In the genomic region with DNA sequence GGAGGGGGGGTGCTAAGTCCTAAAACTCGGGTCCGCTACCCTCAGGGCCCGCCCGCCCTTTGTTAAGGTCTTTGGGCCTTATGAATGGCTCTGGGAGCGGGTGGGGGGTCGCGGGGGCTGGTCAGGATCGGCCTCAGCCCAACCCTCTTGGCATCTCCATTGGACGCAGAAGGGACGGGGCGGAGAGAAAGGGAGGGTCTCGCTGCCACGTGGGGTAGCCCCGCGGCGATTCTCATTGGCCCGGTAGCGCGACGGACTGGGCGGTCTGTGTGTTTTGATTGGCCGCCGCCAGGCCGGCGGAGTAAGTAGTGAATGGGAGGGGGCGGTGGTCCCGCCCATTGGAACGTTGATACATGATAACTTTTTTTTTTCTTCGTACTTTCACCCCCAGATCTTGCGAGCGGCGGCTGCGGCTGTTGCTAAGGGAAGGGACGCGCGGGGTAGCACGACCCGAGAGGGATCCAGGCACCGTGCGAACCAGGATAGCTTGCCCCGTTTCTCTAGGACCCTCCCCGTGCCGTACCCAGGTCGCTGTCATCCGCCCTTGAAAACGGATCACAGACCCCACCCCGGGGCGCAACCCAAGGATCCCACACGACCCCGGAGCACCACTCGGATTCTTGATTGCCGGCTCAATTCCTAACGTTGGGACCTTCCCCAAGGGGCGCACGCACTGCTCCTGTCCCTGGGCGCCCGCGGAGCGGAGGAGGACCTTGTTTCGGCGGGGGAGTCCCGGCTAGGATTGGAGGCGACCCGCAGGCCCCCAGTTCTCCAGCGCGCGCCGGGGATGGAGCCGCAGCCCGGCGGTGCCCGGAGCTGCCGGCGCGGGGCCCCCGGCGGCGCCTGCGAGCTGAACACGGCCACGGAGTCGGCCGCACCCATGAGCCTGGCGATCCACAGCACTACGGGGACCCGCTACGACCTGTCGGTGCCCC, we compare ENCODE assay signal across 8 mouse cellular contexts. TPM values are rescaled to one million over a fixed set of nuclear protein-coding genes. Genes with fewer than 3 reads are reported as not detected.
DNase-seq lines count a peak whose midpoint lies in the region; ATAC-seq and TF ChIP-seq lines count a peak whose summit lies in the region.

No protein-coding gene starts in this region.

- WGBS in embryonic facial prominence, embryonic 13.5 days: under 1% methylated on average over 87 of the region's 88 CpGs
- WGBS in heart, adult 2 months: under 1% methylated on average over 87 of the region's 88 CpGs
- WGBS in limb, embryonic 13.5 days: under 1% methylated on average over 79 of the region's 88 CpGs
- WGBS in midbrain, embryonic 15.5 days: under 1% methylated on average over 81 of the region's 88 CpGs

- peaks cover 4% of the 10 kb centered on the region for H3K79me2 ChIP-seq in heart, adult 2 months (replicated peaks; ENCODE audit: control insufficient read depth, insufficient read depth, low read length)

- H3K4me1 ChIP-seq in embryonic facial prominence, embryonic 13.5 days: peaks cover 61% of the 10 kb centered on the region
- H3K4me1 ChIP-seq in heart, adult 2 months (ENCODE audit: control insufficient read depth, insufficient read depth, low read length): peaks cover 22% of the 10 kb centered on the region
- peaks cover 63% of the 10 kb centered on the region for H3K4me1 ChIP-seq in limb, embryonic 13.5 days
- H3K4me1 ChIP-seq in midbrain, embryonic 15.5 days: peaks cover 52% of the 10 kb centered on the region

- peak; percentile 51 for TF ChIP-seq EP300 in heart, adult 2 months (IDR thresholded peaks at IDR 0.05; ENCODE audit: insufficient read depth, low read depth, low read length)

- H3K36me3 ChIP-seq in embryonic facial prominence, embryonic 13.5 days: peaks cover 66% of the 10 kb centered on the region
- H3K36me3 ChIP-seq in heart, adult 2 months (ENCODE audit: control insufficient read depth, insufficient read depth, low read length): peaks cover 15% of the 10 kb centered on the region
- peaks cover 65% of the 10 kb centered on the region for H3K36me3 ChIP-seq in limb, embryonic 13.5 days
- peaks cover 16% of the 10 kb centered on the region for H3K36me3 ChIP-seq in midbrain, embryonic 15.5 days (replicated peaks)

- H3K27ac ChIP-seq in embryonic facial prominence, embryonic 13.5 days: peak overlapping the region; percentile 100
- H3K27ac ChIP-seq in heart, adult 2 months: peak overlapping the region; percentile 93
- peak overlapping the region; percentile 100 for H3K27ac ChIP-seq in limb, embryonic 13.5 days
- H3K27ac ChIP-seq in midbrain, embryonic 15.5 days: peak overlapping the region; percentile 100

- no peaks in the 10 kb centered on the region for H3K27me3 ChIP-seq in embryonic facial prominence, embryonic 13.5 days
- no peaks in the 10 kb centered on the region for H3K27me3 ChIP-seq in heart, adult 2 months (ENCODE audit: control insufficient read depth, insufficient read depth, low read length)
- no peaks in the 10 kb centered on the region for H3K27me3 ChIP-seq in limb, embryonic 13.5 days
- H3K27me3 ChIP-seq in midbrain, embryonic 15.5 days (replicated peaks): no peaks in the 10 kb centered on the region

- peak; percentile 83 for TF ChIP-seq POLR2A in heart, adult 2 months (IDR thresholded peaks at IDR 0.05; ENCODE audit: insufficient read depth, low read depth, low read length)

- H3K9me3 ChIP-seq in embryonic facial prominence, embryonic 13.5 days: no peaks in the 10 kb centered on the region
- no peaks in the 10 kb centered on the region for H3K9me3 ChIP-seq in limb, embryonic 13.5 days
- H3K9me3 ChIP-seq in midbrain, embryonic 15.5 days: no peaks in the 10 kb centered on the region

- peak overlapping the region; percentile 96 for H3K9ac ChIP-seq in embryonic facial prominence, embryonic 13.5 days
- peak overlapping the region; percentile 95 for H3K9ac ChIP-seq in heart, adult 2 months (ENCODE audit: low read depth, low read length)
- H3K9ac ChIP-seq in limb, embryonic 13.5 days: peak overlapping the region; percentile 100
- H3K9ac ChIP-seq in midbrain, embryonic 15.5 days: peak overlapping the region; percentile 99

- intact Hi-C loops in heart, adult 2 months (cut with DNase I): loop anchor here (1.0 kb wide), 1 partner anchor 9 kb away; no protein-coding TSS in a partner anchor

- TF ChIP-seq CTCF in heart, adult 2 months (IDR thresholded peaks at IDR 0.05): no peak

- peak overlapping the region; percentile 97 for H3K4me3 ChIP-seq in embryonic facial prominence, embryonic 13.5 days
- peak overlapping the region; percentile 66 for H3K4me3 ChIP-seq in heart, adult 2 months
- H3K4me3 ChIP-seq in limb, embryonic 13.5 days: peak overlapping the region; percentile 98
- peak overlapping the region; percentile 94 for H3K4me3 ChIP-seq in midbrain, embryonic 15.5 days

- peak overlapping the region; percentile 98 for H3K4me2 ChIP-seq in embryonic facial prominence, embryonic 13.5 days
- H3K4me2 ChIP-seq in limb, embryonic 13.5 days (replicated peaks): peak overlapping the region; percentile 93
- H3K4me2 ChIP-seq in midbrain, embryonic 15.5 days: peak overlapping the region; percentile 67

- peak; percentile 99 for DNase-seq in 416B (ENCODE audit: low read depth)
- peak; percentile 90 to 94 for DNase-seq in adrenal gland, postnatal 4 days (ENCODE audit: low spot score in 2 of 2)
- peak; percentile 94 to 98 for DNase-seq in heart, adult 2 months
- DNase-seq in kidney, adult 8-10 months: peak; percentile 98 to 99
- DNase-seq in spleen, adult 18-20 months: peak; percentile 90 to 97

- peak; percentile 70 for ATAC-seq in embryonic facial prominence, embryonic 13.5 days (ENCODE audit: insufficient number of reproducible peaks, insufficient read depth, low FRiP score, low TSS enrichment, low read depth)
- ATAC-seq in limb, embryonic 13.5 days (ENCODE audit: low FRiP score, low read depth): peak; percentile 85
- peak; percentile 89 for ATAC-seq in midbrain, embryonic 15.5 days (replicated peaks)

RNA-seq across cellular contexts. Expression of gene Midn, which starts 1.5 kb away (rescaled TPM):
- total RNA-seq in adrenal gland, postnatal 4 days (2021): 100 to 1,000 TPM; 113 to 124 TPM
- polyA plus RNA-seq in embryonic facial prominence, embryonic 13.5 days (2015; fragmentation: Nextera tagmentation; extraction: Ambion mirVana): 21.2 and 25.7 TPM in 2 replicates
- 100 to 1,000 TPM in 1 of 2 experiments, 10 to 100 TPM in 1; 96.2 to 102 TPM for total RNA-seq in heart, adult 2 months (2021)
- 50.1 and 74.5 TPM in 2 replicates for polyA plus RNA-seq in heart, adult 2 months (2012; rRNA removed)
- polyA plus RNA-seq in limb, embryonic 13.5 days (2015; fragmentation: Nextera tagmentation; extraction: Ambion mirVana): 22.9 and 23.2 TPM in 2 replicates
- polyA plus RNA-seq in midbrain, embryonic 15.5 days (2015; fragmentation: Nextera tagmentation; extraction: Ambion mirVana): 29.5 and 29.9 TPM in 2 replicates

RNA-seq across cellular contexts. Expression of gene Cbarp, which starts 8.9 kb away (rescaled TPM):
- total RNA-seq in adrenal gland, postnatal 4 days (2021): 10 to 100 TPM; 49.1 to 72.7 TPM
- polyA plus RNA-seq in embryonic facial prominence, embryonic 13.5 days (2015; fragmentation: Nextera tagmentation; extraction: Ambion mirVana): 6.8 and 9.8 TPM in 2 replicates
- total RNA-seq in heart, adult 2 months (2021): 1 to 10 TPM; 3.9 to 4.9 TPM
- 3.0 and 4.3 TPM in 2 replicates for polyA plus RNA-seq in heart, adult 2 months (2012; rRNA removed)
- 7.4 and 8.1 TPM in 2 replicates for polyA plus RNA-seq in limb, embryonic 13.5 days (2015; fragmentation: Nextera tagmentation; extraction: Ambion mirVana)
- 65.7 and 66.9 TPM in 2 replicates for polyA plus RNA-seq in midbrain, embryonic 15.5 days (2015; fragmentation: Nextera tagmentation; extraction: Ambion mirVana)

RNA-seq across cellular contexts. Expression of gene Atp5d, which starts 11.1 kb away (rescaled TPM):
- total RNA-seq in adrenal gland, postnatal 4 days (2021): 100 to 1,000 TPM; 401 to 425 TPM
- polyA plus RNA-seq in embryonic facial prominence, embryonic 13.5 days (2015; fragmentation: Nextera tagmentation; extraction: Ambion mirVana): 491 and 513 TPM in 2 replicates
- 1,000 to 10,000 TPM; 1,015 to 1,150 TPM for total RNA-seq in heart, adult 2 months (2021)
- 1,139 and 1,938 TPM in 2 replicates for polyA plus RNA-seq in heart, adult 2 months (2012; rRNA removed)
- polyA plus RNA-seq in limb, embryonic 13.5 days (2015; fragmentation: Nextera tagmentation; extraction: Ambion mirVana): 456 and 475 TPM in 2 replicates
- 444 and 468 TPM in 2 replicates for polyA plus RNA-seq in midbrain, embryonic 15.5 days (2015; fragmentation: Nextera tagmentation; extraction: Ambion mirVana)

RNA-seq across cellular contexts. Expression of gene Cirbp, which starts 16.2 kb away (rescaled TPM):
- 100 to 1,000 TPM; 296 to 322 TPM for total RNA-seq in adrenal gland, postnatal 4 days (2021)
- polyA plus RNA-seq in embryonic facial prominence, embryonic 13.5 days (2015; fragmentation: Nextera tagmentation; extraction: Ambion mirVana): 142 and 162 TPM in 2 replicates
- total RNA-seq in heart, adult 2 months (2021): 10 to 100 TPM; 34.2 to 43.2 TPM
- polyA plus RNA-seq in heart, adult 2 months (2012; rRNA removed): 62.5 and 85.8 TPM in 2 replicates
- polyA plus RNA-seq in limb, embryonic 13.5 days (2015; fragmentation: Nextera tagmentation; extraction: Ambion mirVana): 149 and 194 TPM in 2 replicates
- polyA plus RNA-seq in midbrain, embryonic 15.5 days (2015; fragmentation: Nextera tagmentation; extraction: Ambion mirVana): 364 and 392 TPM in 2 replicates

RNA-seq across cellular contexts. Expression of gene 1600002K03Rik, which starts 23.2 kb away (rescaled TPM):
- 1 to 10 TPM; 7.5 to 8.8 TPM for total RNA-seq in adrenal gland, postnatal 4 days (2021)
- 11.0 and 11.6 TPM in 2 replicates for polyA plus RNA-seq in embryonic facial prominence, embryonic 13.5 days (2015; fragmentation: Nextera tagmentation; extraction: Ambion mirVana)
- total RNA-seq in heart, adult 2 months (2021): 1 to 10 TPM; 5.9 to 6.0 TPM
- polyA plus RNA-seq in heart, adult 2 months (2012; rRNA removed): 5.6 and 6.3 TPM in 2 replicates
- 9.7 and 11.0 TPM in 2 replicates for polyA plus RNA-seq in limb, embryonic 13.5 days (2015; fragmentation: Nextera tagmentation; extraction: Ambion mirVana)
- polyA plus RNA-seq in midbrain, embryonic 15.5 days (2015; fragmentation: Nextera tagmentation; extraction: Ambion mirVana): 13.3 and 14.7 TPM in 2 replicates

Comparison
In these comparisons a context has a peak if more than half of its experiments do, and no peak if none do; other contexts are left out.
1. Peak in every context shown above with its lines: DNase-seq, ATAC-seq, H3K4me3 ChIP-seq and H3K27ac ChIP-seq.